Mouse (Mus musculus) heart, postnatal 10 days (tissue): ENCODE results near the gene Gm6020. TPM values are rescaled to one million over a fixed set of nuclear protein-coding genes. Genes with fewer than 3 reads are reported as not detected.

Source experiments
- total RNA-seq, 2 experiments: library from RNA; stranded (reverse); gene quantifications; 2 replicates each; pipeline ENCODE4 v1.2.3; 2021

Gene Gm6020
- total RNA-seq, 2 experiments from 2014 or later, result not detected

Other genes starting within 250 kb of the Gm6020 start
- 10 to 100 TPM in 1 of 2 experiments, 1 to 10 TPM in 1; 8.5 to 19.5 TPM for gene Zfp950, start 43.0 kb upstream of the Gm6020 start, total RNA-seq
- under 1 TPM; 0.22 to 0.26 TPM for gene Gm7102, start 7.6 kb upstream of the Gm6020 start, total RNA-seq
- 1 to 10 TPM; 8.9 to 9.7 TPM for gene Csf2ra, start 44.5 kb downstream of the Gm6020 start, total RNA-seq
- not detected for gene Gm21060, start 113.2 kb downstream of the Gm6020 start, total RNA-seq